Mouse (Mus musculus) MEL (cell line): ENCODE measurements around the gene Pik3ca. TPM values are rescaled to one million over a fixed set of nuclear protein-coding genes. Genes with fewer than 3 reads are reported as not detected.
A peak's percentile ranks its signal among the peaks of the same experiment; 100 is the strongest.

Source experiments
- DNase-seq: peaks from one replicate; pipeline ENCODE4 v3.0.0; 2011; ENCODE audit warnings: low read depth, low spot score
- H3K27ac ChIP-seq: 2 replicates; pipeline ENCODE4 v1.5.1; 2012; ENCODE audit warnings: low read depth, mild to moderate bottlenecking, control low read depth, low read length, moderate library complexity; ENCODE audit not compliant: control insufficient read depth
- H3K27me3 ChIP-seq, 2 experiments: fragments of 150-350 bp in 1 of 2; sonication (generic) in 1 of 2; 2 replicates each; pipeline ENCODE4 v1.6.1; 2012; ENCODE audit warnings: low read length in 2 of 2, mild to moderate bottlenecking in 2 of 2, improper control_type of control experiment in 1 of 2, moderate library complexity in 1 of 2; ENCODE audit not compliant: insufficient read depth in 2 of 2, control insufficient read depth in 1 of 2
- H3K36me3 ChIP-seq, 2 experiments: 2 replicates each; pipeline ENCODE4 v1.6.1; 2012 to 2014; ENCODE audit warnings: low read length in 2 of 2, improper control_type of control experiment in 1 of 2, inconsistent platforms in 1 of 2, mild to moderate bottlenecking in 1 of 2; ENCODE audit not compliant: insufficient read depth in 2 of 2, control insufficient read depth in 1 of 2
- H3K4me1 ChIP-seq, 2 experiments: fragments of 150-350 bp in 1 of 2; sonication (generic) in 1 of 2; 2 replicates each; pipeline ENCODE4 v1.6.1; 2012; ENCODE audit warnings: low read length in 2 of 2, improper control_type of control experiment in 1 of 2, mild to moderate bottlenecking in 1 of 2; ENCODE audit not compliant: insufficient read depth in 2 of 2, control insufficient read depth in 1 of 2
- H3K4me3 ChIP-seq, 2 experiments: fragments of 150-350 bp in 1 of 2; sonication (generic) in 1 of 2; 2 replicates each; pipeline ENCODE4 v1.5.1; 2012; ENCODE audit warnings: low read depth in 2 of 2, low read length in 2 of 2, mild to moderate bottlenecking in 2 of 2, moderate library complexity in 2 of 2, control low read depth in 1 of 2, improper control_type of control experiment in 1 of 2; ENCODE audit not compliant: control insufficient read depth in 1 of 2, insufficient read depth in 1 of 2
- H3K79me2 ChIP-seq: 2 replicates; pipeline ENCODE4 v1.6.1; 2012; ENCODE audit warnings: mild to moderate bottlenecking, low read length, moderate library complexity; ENCODE audit not compliant: control insufficient read depth, poor library complexity, insufficient read depth
- H3K9ac ChIP-seq: 2 replicates; pipeline ENCODE4 v1.6.1; 2012; ENCODE audit warnings: low read depth, mild to moderate bottlenecking, control low read depth, low read length, moderate library complexity; ENCODE audit not compliant: control insufficient read depth, poor library complexity, severe bottlenecking
- H3K9me3 ChIP-seq: fragments of 150-350 bp; sonication (generic); replicated peaks from 2 replicates; pipeline ENCODE4 v1.6.1; 2012; ENCODE audit warnings: mild to moderate bottlenecking, low read length, improper control_type of control experiment, moderate library complexity; ENCODE audit not compliant: insufficient read depth
- BHLHE40 ChIP-seq: IDR thresholded peaks from 2 replicates; pipeline ENCODE4 v1.6.1; 2012; ENCODE audit warnings: low read depth, mild to moderate bottlenecking, inconsistent platforms, low read length, improper control_type of control experiment, borderline replicate concordance
- CHD1 ChIP-seq: IDR thresholded peaks from 2 replicates; pipeline ENCODE4 v1.6.1; 2012; ENCODE audit warnings: low read depth, mild to moderate bottlenecking, inconsistent platforms, low read length, improper control_type of control experiment
- CTCF ChIP-seq, 3 experiments: IDR thresholded peaks in 2 of 3; conservative IDR thresholded peaks in 1 of 3; 2 replicates each; pipeline ENCODE4 v1.5.1; 2011 to 2012; ENCODE audit warnings: low read length in 3 of 3, low read depth in 2 of 3, mild to moderate bottlenecking in 2 of 3, improper control_type of control experiment in 1 of 3, inconsistent platforms in 1 of 3, mixed read lengths in 1 of 3, moderate library complexity in 1 of 3; ENCODE audit not compliant: control insufficient read depth in 1 of 3, insufficient read depth in 1 of 3, poor library complexity in 1 of 3, severe bottlenecking in 1 of 3
- E2F4 ChIP-seq: IDR thresholded peaks from 2 replicates; pipeline ENCODE4 v1.6.1; 2011; ENCODE audit warnings: low read depth, low read length, improper control_type of control experiment, borderline replicate concordance
- EP300 ChIP-seq, 2 experiments: IDR thresholded peaks; 2 replicates each; pipeline ENCODE4 v1.6.1; 2011; ENCODE audit warnings: improper control_type of control experiment in 2 of 2, low read length in 2 of 2, low read depth in 1 of 2, mild to moderate bottlenecking in 1 of 2
- GATA1 ChIP-seq: IDR thresholded peaks from 2 replicates; pipeline ENCODE4 v1.6.1; 2011; ENCODE audit warnings: low read depth, low read length, improper control_type of control experiment
- HCFC1 ChIP-seq: IDR thresholded peaks from 2 replicates; pipeline ENCODE4 v1.6.1; 2012; ENCODE audit warnings: low read depth, mild to moderate bottlenecking, inconsistent platforms, low read length, improper control_type of control experiment, moderate library complexity
- KAT2A ChIP-seq: conservative IDR thresholded peaks from 2 replicates; pipeline ENCODE4 v1.6.1; 2012; ENCODE audit warnings: low read depth, low read length, improper control_type of control experiment, inconsistent platforms
- MAFK ChIP-seq: IDR thresholded peaks from 2 replicates; pipeline ENCODE4 v1.6.1; 2011; ENCODE audit warnings: low read depth, mild to moderate bottlenecking, low read length, improper control_type of control experiment, borderline replicate concordance
- MAX ChIP-seq: IDR thresholded peaks from 2 replicates; pipeline ENCODE4 v1.6.1; 2011; ENCODE audit warnings: low read length, improper control_type of control experiment
- MAZ ChIP-seq: IDR thresholded peaks from 2 replicates; pipeline ENCODE4 v1.6.1; 2012; ENCODE audit warnings: low read depth, mild to moderate bottlenecking, inconsistent platforms, low read length, improper control_type of control experiment
- MEF2A ChIP-seq: IDR thresholded peaks from 2 replicates; pipeline ENCODE4 v1.6.1; 2014; ENCODE audit warnings: low read depth, mild to moderate bottlenecking, inconsistent platforms, low read length, improper control_type of control experiment; ENCODE audit not compliant: poor library complexity, insufficient replicate concordance, severe bottlenecking; ENCODE audit errors: extremely low read depth
- MXI1 ChIP-seq: IDR thresholded peaks from 2 replicates; pipeline ENCODE4 v1.6.1; 2011; ENCODE audit warnings: mild to moderate bottlenecking, low read depth, low read length, improper control_type of control experiment
- POLR2A ChIP-seq, 2 experiments: IDR thresholded peaks; 2 replicates each; pipeline ENCODE4 v1.6.1; 2011 to 2012; ENCODE audit warnings: low read length in 2 of 2, mild to moderate bottlenecking in 2 of 2, control low read depth in 1 of 2, improper control_type of control experiment in 1 of 2, low read depth in 1 of 2, moderate library complexity in 1 of 2; ENCODE audit not compliant: control insufficient read depth in 1 of 2, insufficient read depth in 1 of 2, poor library complexity in 1 of 2
- POLR2AphosphoS2 ChIP-seq: IDR thresholded peaks from 2 replicates; pipeline ENCODE4 v1.6.1; 2011; ENCODE audit warnings: low read length, improper control_type of control experiment
- SIN3A ChIP-seq: IDR thresholded peaks from 2 replicates; pipeline ENCODE4 v1.6.1; 2012; ENCODE audit warnings: low read length, improper control_type of control experiment, inconsistent platforms
- TCF12 ChIP-seq: IDR thresholded peaks from 2 replicates; pipeline ENCODE4 v1.6.1; 2014; ENCODE audit warnings: low read depth, mild to moderate bottlenecking, inconsistent platforms, low read length, improper control_type of control experiment, moderate library complexity
- UBTF ChIP-seq: IDR thresholded peaks from 2 replicates; pipeline ENCODE4 v1.6.1; 2012; ENCODE audit warnings: low read depth, mild to moderate bottlenecking, inconsistent platforms, low read length, improper control_type of control experiment, moderate library complexity, borderline replicate concordance; ENCODE audit not compliant: insufficient read depth
- USF2 ChIP-seq, 2 experiments: IDR thresholded peaks; 2 replicates each; pipeline ENCODE4 v1.6.1; 2011 to 2012; ENCODE audit warnings: improper control_type of control experiment in 2 of 2, low read length in 2 of 2, borderline replicate concordance in 1 of 2, inconsistent platforms in 1 of 2, low read depth in 1 of 2, mild to moderate bottlenecking in 1 of 2; ENCODE audit not compliant: insufficient read depth in 1 of 2
- ZC3H11A ChIP-seq: IDR thresholded peaks from 2 replicates; pipeline ENCODE4 v1.6.1; 2012; ENCODE audit warnings: low read depth, mild to moderate bottlenecking, inconsistent platforms, low read length, improper control_type of control experiment
- ZKSCAN1 ChIP-seq: IDR thresholded peaks from 2 replicates; pipeline ENCODE4 v1.6.1; 2012; ENCODE audit warnings: low read depth, mild to moderate bottlenecking, inconsistent platforms, low read length, improper control_type of control experiment, moderate library complexity
- ZMIZ1 ChIP-seq: IDR thresholded peaks from 2 replicates; pipeline ENCODE4 v1.6.1; 2012; ENCODE audit warnings: low read depth, mild to moderate bottlenecking, inconsistent platforms, low read length, improper control_type of control experiment, moderate library complexity
- ZNF384 ChIP-seq: IDR thresholded peaks from 2 replicates; pipeline ENCODE4 v1.6.1; 2012; ENCODE audit warnings: low read depth, mild to moderate bottlenecking, inconsistent platforms, low read length, improper control_type of control experiment
- polyA plus RNA-seq, 2 experiments: library from polyadenylated mRNA; stranded (reverse) in 1 of 2; unstranded in 1 of 2; fragments of >175 nt in 1 of 2; fragments of >200 nt in 1 of 2; gene quantifications; 2 replicates each; pipeline versions ENCODE4 v1.2.1 to v1.2.4; 2012; ENCODE audit warnings: low replicate concordance in 2 of 2, low read depth in 1 of 2; ENCODE audit not compliant: insufficient read length in 2 of 2, insufficient read depth in 1 of 2, missing spikeins in 1 of 2
- total RNA-seq: library from RNA; depleted of rRNA; stranded (reverse); fragments of 300-350 nt; gene quantifications from 2 replicates; pipeline ENCODE4 v1.2.3, GENCODE M21; 2012

Gene Pik3ca
- total and polyA plus RNA-seq, 3 experiments = 11.7 to 13.1 TPM; not detected in 1

GRCm38 (mm10) chr3:32483035-32483434 is 85.6 kb downstream of the Pik3ca start:
- H3K79me2 ChIP-seq = no peaks in the 10 kb centered on the region
- H3K4me1 ChIP-seq = peaks cover 0 to 2% of the 10 kb centered on the region in 2 experiments; a peak in 1 of 4 replicates
- H3K4me3 ChIP-seq = no peak overlapping the region
- no peak for TF ChIP-seq SIN3A
- no peak for TF ChIP-seq BHLHE40
- TF ChIP-seq ZNF384 = peak; percentile 48
- TF ChIP-seq UBTF = no peak
- TF ChIP-seq CTCF (IDR thresholded peaks at IDR 0.05 in 2 of 3, conservative IDR thresholded peaks at IDR 0.05 in 1 of 3; ENCODE audit: control insufficient read depth in 1 of 3, insufficient read depth in 1 of 3, low read depth in 2 of 3, low read length in 3 of 3, poor library complexity in 1 of 3, severe bottlenecking in 1 of 3) = no peak
- TF ChIP-seq TCF12 = no peak
- no peak for TF ChIP-seq HCFC1
- no peak for TF ChIP-seq E2F4
- no peak overlapping the region for H3K27ac ChIP-seq
- peaks cover 0 to 1% of the 10 kb centered on the region in 2 experiments; a peak in 1 of 4 replicates for H3K27me3 ChIP-seq
- no peaks in the 10 kb centered on the region for H3K36me3 ChIP-seq
- H3K9ac ChIP-seq = no peak overlapping the region
- no peak for DNase-seq
- H3K9me3 ChIP-seq = no peaks in the 10 kb centered on the region

DNA sequence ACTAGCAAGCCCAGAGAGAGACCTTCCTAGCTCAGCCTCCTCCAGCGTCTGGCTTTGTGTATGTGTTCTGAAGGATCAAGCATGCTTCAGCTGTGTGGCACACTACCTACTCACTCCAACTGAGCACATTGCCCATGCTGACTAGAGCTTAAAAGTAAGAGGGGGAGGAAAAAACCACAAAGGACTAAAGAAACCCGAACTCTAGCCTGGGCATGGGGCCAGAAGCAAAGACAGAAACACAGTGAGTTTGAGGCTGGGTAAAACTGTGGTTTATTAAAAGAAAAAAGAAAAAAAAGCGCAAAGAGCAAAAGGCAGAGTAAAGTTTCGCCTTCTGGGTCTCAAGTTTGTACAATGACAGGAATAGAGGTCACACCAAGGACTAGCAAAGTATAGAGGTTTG is 89.1 kb downstream of the Pik3ca start:
- Histone ChIP-seq H3K79me2 (no peaks in the 10 kb centered on the region), H3K9ac (no peak overlapping the region), H3K9me3 (no peaks in the 10 kb centered on the region), H3K4me3 (no peak overlapping the region), H3K27ac (no peak overlapping the region), H3K27me3 (peaks cover 0 to 1% of the 10 kb centered on the region in 2 experiments; a peak in 1 of 4 replicates), H3K36me3 (no peaks in the 10 kb centered on the region), H3K4me1 (peaks cover 0 to 2% of the 10 kb centered on the region in 2 experiments; a peak in 1 of 4 replicates)
- peak; percentile 53 for DNase-seq
- TF ChIP-seq GATA1 (no peak), POLR2A (IDR thresholded peaks at IDR 0.05; ENCODE audit: control insufficient read depth in 1 of 2, insufficient read depth in 1 of 2, low read depth in 1 of 2, low read length in 2 of 2, poor library complexity in 1 of 2) (no peak), USF2 (IDR thresholded peaks at IDR 0.05; ENCODE audit: borderline replicate concordance in 1 of 2, insufficient read depth in 1 of 2, low read depth in 1 of 2, low read length in 2 of 2) (no peak), HCFC1 (no peak), ZC3H11A (no peak), UBTF (no peak), BHLHE40 (no peak)

GRCm38 (mm10) chr3:32488172-32488571 is 90.7 kb downstream of the Pik3ca start:
- no peaks in the 10 kb centered on the region for H3K36me3 ChIP-seq
- peaks cover 0 to 2% of the 10 kb centered on the region in 2 experiments; a peak in 1 of 4 replicates for H3K4me1 ChIP-seq
- H3K4me3 ChIP-seq = no peak overlapping the region
- no peak for DNase-seq
- no peak overlapping the region for H3K27ac ChIP-seq
- H3K27me3 ChIP-seq = no peaks in the 10 kb centered on the region
- H3K79me2 ChIP-seq = no peaks in the 10 kb centered on the region
- no peaks in the 10 kb centered on the region for H3K9me3 ChIP-seq
- no peak overlapping the region for H3K9ac ChIP-seq
- no peak for TF ChIP-seq MEF2A
- no peak for TF ChIP-seq ZKSCAN1
- no peak for TF ChIP-seq POLR2AphosphoS2
- TF ChIP-seq MAX = no peak
- TF ChIP-seq ZMIZ1 = no peak
- TF ChIP-seq CTCF (IDR thresholded peaks at IDR 0.05 in 2 of 3, conservative IDR thresholded peaks at IDR 0.05 in 1 of 3; ENCODE audit: control insufficient read depth in 1 of 3, insufficient read depth in 1 of 3, low read depth in 2 of 3, low read length in 3 of 3, poor library complexity in 1 of 3, severe bottlenecking in 1 of 3) = no peak
- no peak for TF ChIP-seq KAT2A
- TF ChIP-seq MAZ = no peak
- no peak for TF ChIP-seq MXI1
- no peak for TF ChIP-seq HCFC1
- no peak for TF ChIP-seq UBTF
- TF ChIP-seq BHLHE40 = no peak
- TF ChIP-seq MAFK = no peak
- TF ChIP-seq ZNF384 = no peak
- no peak for TF ChIP-seq E2F4
- no peak for TF ChIP-seq CHD1
- TF ChIP-seq POLR2A (IDR thresholded peaks at IDR 0.05; ENCODE audit: control insufficient read depth in 1 of 2, insufficient read depth in 1 of 2, low read depth in 1 of 2, low read length in 2 of 2, poor library complexity in 1 of 2) = no peak
- no peak for TF ChIP-seq GATA1
- no peak for TF ChIP-seq EP300 (IDR thresholded peaks at IDR 0.05; ENCODE audit: low read depth in 1 of 2, low read length in 2 of 2)
